Mouse (Mus musculus): Measurements from ENCODE around the gene Cdkl4.

Gene Cdkl4

GRCm38 (mm10) chr17:80480031-80480854, 97.4 kb downstream of the Cdkl4 start, which contains the start of gene Sos1:
Gene Sos1 (minus strand): TSS chr17:80480453.
- peak; percentile 98 to 99 for DNase-seq (ENCODE audit: inconsistent age in 2 of 2, low spot score in 1 of 2)

- DNase-seq (ENCODE audit: inconsistent age in 2 of 2, low spot score in 1 of 2) = peak; percentile 79 to 91
These were observed 98.2 kb downstream of the Cdkl4 start for GRCm38 (mm10) chr17:80479295-80480030.

- no peak for DNase-seq (ENCODE audit: inconsistent age in 2 of 2, low spot score in 1 of 2)
These were observed 99.9 kb downstream of the Cdkl4 start for GRCm38 (mm10) chr17:80477679-80478078.

- no peak for DNase-seq (ENCODE audit: inconsistent age in 2 of 2, low spot score in 1 of 2)
These were observed 101.1 kb downstream of the Cdkl4 start for GRCm38 (mm10) chr17:80476496-80476895.
